Mouse (Mus musculus) forebrain, embryonic 14.5 days (tissue): ENCODE measurements at regions not wholly inside any gene's neighbourhood (a gene's known extent, or its start where the extent isn't known, plus 50 kb on each side); places are given as distances from the start of the nearest gene placed in this dataset.
A peak's percentile ranks its signal among the peaks of the same experiment; 100 is the strongest.

Experiments
- ATAC-seq: fragments of 200-750 bp; cut with Nextera tagmentation; 2 replicates; pipeline ENCODE4 v1.8.0; 2017; ENCODE audit warnings: mild to moderate bottlenecking, moderate library complexity
- DNase-seq: peaks from one replicate; pipeline ENCODE4 v3.0.0-alpha.2; 2015; ENCODE audit warnings: low spot score
- H3K27ac ChIP-seq: fragments of 300-500 bp; sonication (generic); 2 replicates; pipeline ENCODE4 v1.5.1; 2014; ENCODE audit warnings: low read depth, mild to moderate bottlenecking, control low read depth, low read length, moderate library complexity
- H3K27me3 ChIP-seq: fragments of 300-500 bp; sonication (generic); replicated peaks from 2 replicates; pipeline ENCODE4 v1.6.1; 2014; ENCODE audit warnings: low read length, control low read depth, mixed read lengths; ENCODE audit not compliant: control insufficient read depth, insufficient read depth
- H3K36me3 ChIP-seq: fragments of 300-500 bp; sonication (generic); 2 replicates; pipeline ENCODE4 v1.6.1; 2014; ENCODE audit warnings: low read length, control low read depth; ENCODE audit not compliant: control insufficient read depth, insufficient read depth
- H3K4me1 ChIP-seq: fragments of 300-500 bp; sonication (generic); 2 replicates; pipeline ENCODE4 v1.6.1; 2014; ENCODE audit warnings: antibody characterized with exemption, low read length, control low read depth; ENCODE audit not compliant: control insufficient read depth, insufficient read depth
- H3K4me2 ChIP-seq: fragments of 300-500 bp; sonication (generic); 2 replicates; pipeline ENCODE4 v1.6.1; 2014; ENCODE audit warnings: mild to moderate bottlenecking, control low read depth, low read length
- H3K4me3 ChIP-seq: fragments of 300-500 bp; sonication (generic); 2 replicates; pipeline ENCODE4 v1.5.1; 2014; ENCODE audit warnings: low read depth, low read length, control low read depth
- H3K9ac ChIP-seq: fragments of 300-500 bp; sonication (generic); 2 replicates; pipeline ENCODE4 v1.6.1; 2014; ENCODE audit warnings: mild to moderate bottlenecking, low read length, control low read depth, moderate library complexity
- H3K9me3 ChIP-seq: fragments of 300-500 bp; sonication (generic); replicated peaks from 2 replicates; pipeline ENCODE4 v1.6.1; 2016; ENCODE audit warnings: low read length, control low read depth, mixed read lengths; ENCODE audit not compliant: control insufficient read depth
- WGBS: fragments of 180-500 bp; shearing (Covaris S2); extraction: QIAGEN DNeasy Blood & Tissue Kit; methylation state at CpG from one replicate; pipeline ENCODE4 v1.1.7; 2014; 5-methylcytosine and 5-hydroxymethylcytosine counted together

GRCm38 (mm10) chr1:99124796-99125195 lies 647.8 kb upstream of the Cntnap5b start:
- H3K27me3 ChIP-seq, result no peaks in the 10 kb centered on the region
- H3K36me3 ChIP-seq, result no peaks in the 10 kb centered on the region
- no peak for ATAC-seq
- no peak overlapping the region for H3K4me2 ChIP-seq
- WGBS, result 63% methylated on average over 1 of the region's 1 CpGs
- H3K27ac ChIP-seq, result no peak overlapping the region
- no peaks in the 10 kb centered on the region for H3K9me3 ChIP-seq
- DNase-seq, result peak; percentile 34
- no peaks in the 10 kb centered on the region for H3K4me1 ChIP-seq
- no peak overlapping the region for H3K4me3 ChIP-seq
- no peak overlapping the region for H3K9ac ChIP-seq

GRCm38 (mm10) chr1:99134129-99134528 lies 638.4 kb upstream of the Cntnap5b start:
- DNase-seq (no peak), ATAC-seq (no peak)
- Histone ChIP-seq H3K36me3 (no peaks in the 10 kb centered on the region), H3K27me3 (no peaks in the 10 kb centered on the region), H3K9me3 (no peaks in the 10 kb centered on the region), H3K9ac (no peak overlapping the region), H3K4me2 (no peak overlapping the region), H3K4me1 (no peaks in the 10 kb centered on the region), H3K4me3 (no peak overlapping the region), H3K27ac (no peak overlapping the region)

GRCm38 (mm10) chr1:99137516-99137915 lies 635.0 kb upstream of the Cntnap5b start:
- H3K4me2 ChIP-seq, result no peak overlapping the region
- no peak overlapping the region for H3K27ac ChIP-seq
- 62% methylated on average over 2 of the region's 2 CpGs for WGBS
- ATAC-seq (no peak), DNase-seq (no peak)
- no peaks in the 10 kb centered on the region for H3K9me3 ChIP-seq
- H3K27me3 ChIP-seq, result no peaks in the 10 kb centered on the region
- H3K9ac ChIP-seq, result no peak overlapping the region
- no peak overlapping the region for H3K4me3 ChIP-seq
- no peaks in the 10 kb centered on the region for H3K36me3 ChIP-seq
- no peaks in the 10 kb centered on the region for H3K4me1 ChIP-seq

- WGBS, result 91% methylated on average over 2 of the region's 2 CpGs
- H3K27me3 ChIP-seq, result no peaks in the 10 kb centered on the region
- H3K4me3 ChIP-seq, result no peak overlapping the region
- H3K9me3 ChIP-seq, result no peaks in the 10 kb centered on the region
- no peak for DNase-seq
- H3K36me3 ChIP-seq, result no peaks in the 10 kb centered on the region
- no peak for ATAC-seq
- H3K27ac ChIP-seq, result no peak overlapping the region
- no peak overlapping the region for H3K4me2 ChIP-seq
- H3K4me1 ChIP-seq, result no peaks in the 10 kb centered on the region
- no peak overlapping the region for H3K9ac ChIP-seq
Observed at GRCm38 (mm10) chr1:99160620-99161019, 611.9 kb upstream of the Cntnap5b start.
